Mouse (Mus musculus) CH12.LX (cell line): ENCODE data around the gene Nrros. TPM values are rescaled to one million over a fixed set of nuclear protein-coding genes. Genes with fewer than 3 reads are reported as not detected.

Source experiments
- DNase-seq: peaks from one replicate; pipeline ENCODE4 v3.0.0-alpha.2; 2013; ENCODE audit errors: extremely low read depth
- H3K27ac ChIP-seq: 2 replicates; pipeline ENCODE4 v1.5.1; 2012; ENCODE audit warnings: low read depth, mild to moderate bottlenecking, control low read depth, moderate library complexity; ENCODE audit not compliant: insufficient read depth
- H3K27me3 ChIP-seq: replicated peaks from 2 replicates; pipeline ENCODE3; 2012; ENCODE audit warnings: inconsistent platforms
- H3K36me3 ChIP-seq, 2 experiments: replicated peaks in 1 of 2; 2 replicates each; pipeline versions ENCODE3 to v1.6.1; 2012; ENCODE audit warnings: inconsistent platforms in 1 of 2, low read length in 1 of 2, mild to moderate bottlenecking in 1 of 2, mixed read lengths in 1 of 2, moderate library complexity in 1 of 2; ENCODE audit not compliant: control insufficient read depth in 1 of 2, insufficient read depth in 1 of 2
- H3K4me1 ChIP-seq, 2 experiments: 2 replicates each; pipeline ENCODE4 v1.6.1; 2012; ENCODE audit warnings: inconsistent platforms in 1 of 2, moderate library complexity in 1 of 2; ENCODE audit not compliant: insufficient read depth in 2 of 2, control insufficient read depth in 1 of 2
- H3K4me2 ChIP-seq: 2 replicates; pipeline ENCODE4 v1.6.1; 2012; ENCODE audit warnings: low read depth, mild to moderate bottlenecking, control low read depth; ENCODE audit not compliant: poor library complexity, insufficient read depth, severe bottlenecking
- H3K4me3 ChIP-seq, 3 experiments: fragments of 150-350 bp in 1 of 3; sonication (generic) in 1 of 3; replicated peaks in 1 of 3; 2 replicates each; pipeline versions ENCODE3 to v1.5.1; 2011 to 2012; ENCODE audit warnings: low read depth in 2 of 3, low read length in 2 of 3, mild to moderate bottlenecking in 2 of 3, moderate library complexity in 2 of 3, control low read depth in 1 of 3, improper control_type of control experiment in 1 of 3, inconsistent platforms in 1 of 3, mixed read lengths in 1 of 3; ENCODE audit not compliant: poor library complexity in 1 of 3
- H3K79me2 ChIP-seq: replicated peaks from 2 replicates; pipeline ENCODE4 v1.6.1; 2012; ENCODE audit warnings: mild to moderate bottlenecking, moderate library complexity; ENCODE audit not compliant: control insufficient read depth, poor library complexity, insufficient read depth, severe bottlenecking; ENCODE audit errors: extremely low read depth
- H3K9ac ChIP-seq: 2 replicates; pipeline ENCODE4 v1.6.1; 2012; ENCODE audit warnings: low read depth, mild to moderate bottlenecking, control low read depth, moderate library complexity; ENCODE audit not compliant: insufficient read depth
- H3K9me3 ChIP-seq: replicated peaks from 2 replicates; pipeline ENCODE3; 2012; ENCODE audit warnings: low read length, inconsistent platforms, mixed read lengths
- BHLHE40 ChIP-seq: IDR thresholded peaks from 2 replicates; pipeline ENCODE4 v1.6.1; 2011; ENCODE audit warnings: mild to moderate bottlenecking, low read depth, low read length, improper control_type of control experiment
- CHD1 ChIP-seq: IDR thresholded peaks from 2 replicates; pipeline ENCODE4 v1.6.1; 2012; ENCODE audit warnings: low read depth, low read length, improper control_type of control experiment, inconsistent platforms
- CHD2 ChIP-seq: IDR thresholded peaks from 2 replicates; pipeline ENCODE4 v1.6.1; 2011; ENCODE audit warnings: low read length, improper control_type of control experiment
- CTCF ChIP-seq, 2 experiments: IDR thresholded peaks in 1 of 2; conservative IDR thresholded peaks in 1 of 2; 2 replicates each; pipeline ENCODE4 v1.5.1; 2011 to 2012; ENCODE audit warnings: low read depth in 2 of 2, low read length in 2 of 2, improper control_type of control experiment in 1 of 2, inconsistent platforms in 1 of 2, mild to moderate bottlenecking in 1 of 2, moderate library complexity in 1 of 2
- ELF1 ChIP-seq: IDR thresholded peaks from 2 replicates; pipeline ENCODE4 v1.6.1; 2014; ENCODE audit warnings: low read depth, mild to moderate bottlenecking, inconsistent platforms, low read length, improper control_type of control experiment
- EP300 ChIP-seq: IDR thresholded peaks from 2 replicates; pipeline ENCODE4 v1.6.1; 2011; ENCODE audit warnings: low read length, improper control_type of control experiment
- ETS1 ChIP-seq: conservative IDR thresholded peaks from 2 replicates; pipeline ENCODE4 v1.6.1; 2012; ENCODE audit warnings: low read depth, mild to moderate bottlenecking, inconsistent platforms, low read length, improper control_type of control experiment, moderate library complexity
- HCFC1 ChIP-seq: IDR thresholded peaks from 2 replicates; pipeline ENCODE4 v1.6.1; 2012; ENCODE audit warnings: low read depth, mild to moderate bottlenecking, inconsistent platforms, low read length, improper control_type of control experiment
- IRF4 ChIP-seq: IDR thresholded peaks from 2 replicates; pipeline ENCODE4 v1.6.1; 2014; ENCODE audit warnings: low read depth, mild to moderate bottlenecking, inconsistent platforms, low read length, improper control_type of control experiment
- JUN ChIP-seq: IDR thresholded peaks from 2 replicates; pipeline ENCODE4 v1.6.1; 2011; ENCODE audit warnings: low read depth, mild to moderate bottlenecking, low read length, improper control_type of control experiment, moderate library complexity; ENCODE audit not compliant: insufficient read depth
- JUND ChIP-seq: conservative IDR thresholded peaks from 2 replicates; pipeline ENCODE4 v1.6.1; 2011; ENCODE audit warnings: low read depth, low read length, improper control_type of control experiment
- KAT2A ChIP-seq: IDR thresholded peaks from 2 replicates; pipeline ENCODE4 v1.6.1; 2012; ENCODE audit warnings: low read length, improper control_type of control experiment, inconsistent platforms; ENCODE audit not compliant: insufficient replicate concordance
- MAFK ChIP-seq: IDR thresholded peaks from 2 replicates; pipeline ENCODE4 v1.6.1; 2011; ENCODE audit warnings: low read length, improper control_type of control experiment; ENCODE audit not compliant: insufficient replicate concordance
- MAX ChIP-seq: IDR thresholded peaks from 2 replicates; pipeline ENCODE4 v1.6.1; 2011; ENCODE audit warnings: low read length, improper control_type of control experiment
- MEF2A ChIP-seq: IDR thresholded peaks from 2 replicates; pipeline ENCODE4 v1.6.1; 2014; ENCODE audit warnings: low read depth, mild to moderate bottlenecking, inconsistent platforms, low read length, improper control_type of control experiment, borderline replicate concordance
- MXI1 ChIP-seq: IDR thresholded peaks from 2 replicates; pipeline ENCODE4 v1.6.1; 2011; ENCODE audit warnings: mild to moderate bottlenecking, low read depth, low read length, improper control_type of control experiment
- MYC ChIP-seq: IDR thresholded peaks from 2 replicates; pipeline ENCODE4 v1.6.1; 2011; ENCODE audit warnings: low read depth, mild to moderate bottlenecking, improper control_type of control experiment, low read length
- NELFE ChIP-seq: IDR thresholded peaks from 2 replicates; pipeline ENCODE4 v1.6.1; 2011; ENCODE audit warnings: low read depth, low read length, improper control_type of control experiment
- NRF1 ChIP-seq: IDR thresholded peaks from 2 replicates; pipeline ENCODE4 v1.6.1; 2014; ENCODE audit warnings: low read depth, mild to moderate bottlenecking, inconsistent platforms, low read length, improper control_type of control experiment, moderate library complexity
- POLR2A ChIP-seq: IDR thresholded peaks from 2 replicates; pipeline ENCODE4 v1.6.1; 2011; ENCODE audit warnings: low read depth, mild to moderate bottlenecking, improper control_type of control experiment, low read length
- POLR2AphosphoS2 ChIP-seq: IDR thresholded peaks from 2 replicates; pipeline ENCODE4 v1.6.1; 2011; ENCODE audit warnings: low read depth, low read length, improper control_type of control experiment
- RAD21 ChIP-seq: IDR thresholded peaks from 2 replicates; pipeline ENCODE4 v1.6.1; 2011; ENCODE audit warnings: low read depth, mild to moderate bottlenecking, low read length, improper control_type of control experiment, moderate library complexity
- RCOR1 ChIP-seq: conservative IDR thresholded peaks from 2 replicates; pipeline ENCODE4 v1.6.1; 2012; ENCODE audit warnings: low read depth, mild to moderate bottlenecking, inconsistent platforms, low read length, improper control_type of control experiment
- SIN3A ChIP-seq: IDR thresholded peaks from 2 replicates; pipeline ENCODE4 v1.6.1; 2012; ENCODE audit warnings: low read length, improper control_type of control experiment, inconsistent platforms
- SMC3 ChIP-seq: IDR thresholded peaks from 2 replicates; pipeline ENCODE4 v1.6.1; 2011; ENCODE audit warnings: low read depth, low read length, improper control_type of control experiment
- TBP ChIP-seq: conservative IDR thresholded peaks from 2 replicates; pipeline ENCODE4 v1.6.1; 2011; ENCODE audit warnings: low read depth, low read length, improper control_type of control experiment
- TCF12 ChIP-seq: IDR thresholded peaks from 2 replicates; pipeline ENCODE4 v1.6.1; 2014; ENCODE audit warnings: low read depth, mild to moderate bottlenecking, inconsistent platforms, low read length, improper control_type of control experiment
- UBTF ChIP-seq: IDR thresholded peaks from 2 replicates; pipeline ENCODE4 v1.6.1; 2012; ENCODE audit warnings: low read depth, mild to moderate bottlenecking, inconsistent platforms, low read length, improper control_type of control experiment, moderate library complexity
- USF2 ChIP-seq: conservative IDR thresholded peaks from 2 replicates; pipeline ENCODE4 v1.6.1; 2011; ENCODE audit warnings: low read depth, low read length, improper control_type of control experiment
- ZKSCAN1 ChIP-seq: IDR thresholded peaks from 2 replicates; pipeline ENCODE4 v1.6.1; 2012; ENCODE audit warnings: low read depth, inconsistent platforms, low read length, improper control_type of control experiment, borderline replicate concordance
- ZMIZ1 ChIP-seq: IDR thresholded peaks from 2 replicates; pipeline ENCODE4 v1.6.1; 2012; ENCODE audit warnings: low read depth, mild to moderate bottlenecking, inconsistent platforms, low read length, improper control_type of control experiment
- ZNF384 ChIP-seq: IDR thresholded peaks from 2 replicates; pipeline ENCODE4 v1.6.1; 2012; ENCODE audit warnings: low read depth, low read length, improper control_type of control experiment, inconsistent platforms
- dilution Hi-C: fragments of 300-500 bp; cut with MboI; formaldehyde crosslinking; loops from 2 replicates; pipeline ENCODE4 v1.14.3; 2020; ENCODE audit warnings: low sequenced_read_pairs; ENCODE audit not compliant: extremely low pct_unique_long_range_greater_than_20kb, extremely low pct_ligation_motif_present
- in situ Hi-C: fragments of 300-500 bp; cut with MboI; formaldehyde crosslinking; loops from 3 replicates; pipeline ENCODE4 v1.14.3; 2019; ENCODE audit warnings: low sequenced_read_pairs, low pct_ligation_motif_present, low pct_unique_long_range_greater_than_20kb, mixed read lengths
- polyA plus RNA-seq: library from polyadenylated mRNA; unstranded; fragments of >175 nt; gene quantifications from 2 replicates; pipeline ENCODE4 v1.2.1, GENCODE M21; 2012; ENCODE audit warnings: low read depth; ENCODE audit not compliant: insufficient read length
- total RNA-seq, 2 experiments: library from RNA; depleted of rRNA; stranded (reverse); fragments of 300-350 nt in 1 of 2; fragments of >200 nt in 1 of 2; gene quantifications; 2 replicates each; pipeline ENCODE4 v1.2.3; 2012 to 2014

The Nrros gene
- total and polyA plus RNA-seq, 3 experiments = 49.6 to 71.0 (median 64.3) TPM

DNA sequence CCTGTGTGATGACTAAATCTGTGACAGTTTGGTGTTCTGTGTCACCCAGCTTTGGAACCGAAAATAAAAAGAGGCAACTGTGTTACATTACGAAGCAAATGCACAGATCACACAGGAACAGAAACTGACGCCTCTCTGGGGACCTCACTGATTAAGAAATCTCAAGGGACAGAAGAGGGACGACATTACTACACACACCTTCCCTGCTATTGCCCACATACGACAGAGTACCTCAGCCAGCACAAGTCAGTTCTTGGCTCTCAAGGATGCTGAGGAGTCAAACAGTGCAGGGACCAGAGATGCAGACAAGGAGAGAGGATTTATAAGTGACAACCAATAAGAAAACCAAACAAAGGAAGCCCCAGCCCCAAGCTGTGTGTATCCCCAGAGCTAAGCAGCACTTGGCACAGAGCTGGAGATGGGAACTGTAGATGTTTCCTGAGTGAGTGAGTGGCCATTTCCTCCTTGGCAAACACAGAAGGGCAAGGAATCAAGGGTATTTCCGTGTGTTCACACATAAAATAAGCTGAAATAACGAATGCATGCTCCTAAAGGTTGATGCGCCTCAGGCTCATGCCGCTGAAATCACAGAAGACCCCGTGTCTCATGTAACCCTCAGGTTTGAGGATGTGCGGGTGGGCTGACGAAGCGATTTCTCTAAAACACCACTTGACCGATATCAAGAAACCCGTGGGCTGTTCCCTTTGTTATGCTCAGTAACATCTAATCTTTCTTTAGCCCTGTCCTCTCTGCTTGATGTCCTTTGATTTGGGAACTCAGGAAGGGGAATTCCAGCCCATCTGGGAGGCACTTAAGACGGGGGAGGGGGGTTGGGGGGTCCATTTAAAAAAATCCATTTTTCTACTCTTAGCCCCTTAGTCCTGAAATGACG, 40.7 kb downstream of the Nrros start:
- Histone ChIP-seq H3K4me2 (peak overlapping the region; percentile 92), H3K36me3 (peaks cover 0 to 3% of the 10 kb centered on the region in 2 experiments), H3K27me3 (no peaks in the 10 kb centered on the region), H3K27ac (peak overlapping the region; percentile 79), H3K79me2 (no peaks in the 10 kb centered on the region), H3K4me1 (peaks cover 17 to 52% of the 10 kb centered on the region in 2 experiments), H3K9me3 (no peaks in the 10 kb centered on the region), H3K9ac (peak overlapping the region; percentile 21), H3K4me3 (peak overlapping the region; percentile 4 to 23 (median 10))
- in situ Hi-C loops (loop anchor here (5.0 kb wide), 1 partner anchor 38 kb away; no protein-coding TSS in a partner anchor), dilution Hi-C loops (no loop called here)
- DNase-seq = peak; percentile 99
- 0 out of 2 replicates have a peak, but pooled peaks have one; percentile 53 for TF ChIP-seq UBTF
- TF ChIP-seq MAX = peak; percentile 38; the same call in 1 of the 2 replicates
- TF ChIP-seq ETS1 = peak; percentile 93
- peak; percentile 82 for TF ChIP-seq TCF12
- TF ChIP-seq ZNF384 = 0 out of 2 replicates have a peak, but pooled peaks have one; percentile 38
- no peak for TF ChIP-seq ZMIZ1
- TF ChIP-seq MEF2A = peak; percentile 92
- 0 out of 2 replicates have a peak, but pooled peaks have one; percentile 38 for TF ChIP-seq POLR2AphosphoS2
- no peak; the same call in 1 of the 2 replicates for TF ChIP-seq MXI1
- TF ChIP-seq ZKSCAN1 = no peak
- TF ChIP-seq IRF4 = peak; percentile 100
- TF ChIP-seq KAT2A = peak; percentile 89
- 0 out of 2 replicates have a peak, but pooled peaks have one; percentile 22 for TF ChIP-seq NRF1
- TF ChIP-seq HCFC1 = no peak
- no peak for TF ChIP-seq USF2
- TF ChIP-seq JUND = peak; percentile 94
- no peak for TF ChIP-seq NELFE
- TF ChIP-seq POLR2A = peak; percentile 50; the same call in 1 of the 2 replicates
- no peak; the same call in 1 of the 2 replicates for TF ChIP-seq RAD21
- peak; percentile 88; the same call in 1 of the 2 replicates for TF ChIP-seq SIN3A
- peak; percentile 81 for TF ChIP-seq BHLHE40
- TF ChIP-seq RCOR1 = peak; percentile 87; the same call in 1 of the 2 replicates
- TF ChIP-seq CHD1 = no peak
- peak; percentile 58 for TF ChIP-seq CHD2
- TF ChIP-seq CTCF (conservative IDR thresholded peaks at IDR 0.05 in 1 of 2, IDR thresholded peaks at IDR 0.05 in 1 of 2; ENCODE audit: low read depth in 2 of 2, low read length in 2 of 2) = no peak
- TF ChIP-seq MAFK = peak; percentile 56; the same call in 1 of the 2 replicates
- peak; percentile 80 for TF ChIP-seq JUN
- peak; percentile 59 for TF ChIP-seq ELF1
- peak; percentile 85; the same call in 1 of the 2 replicates for TF ChIP-seq MYC
- peak; percentile 97 for TF ChIP-seq EP300
- 0 out of 2 replicates have a peak, but pooled peaks have one; percentile 50 for TF ChIP-seq TBP
- no peak for TF ChIP-seq SMC3
